Mouse (Mus musculus) embryonic facial prominence, embryonic 11.5 days (tissue): Measurements from ENCODE around the gene Vmn2r90. TPM values are rescaled to one million over a fixed set of nuclear protein-coding genes. Genes with fewer than 3 reads are reported as not detected.
"Not testable (repeated sequence)": the region's sequence is repeated elsewhere in the genome, so short reads cannot be mapped to it uniquely, and the experiment has no call there.

Experiments used
- ATAC-seq: fragments of 200-750 bp; cut with Nextera tagmentation; replicated peaks from 2 replicates; pipeline ENCODE4 v1.8.0; 2017; ENCODE audit warnings: low read depth; ENCODE audit not compliant: insufficient number of reproducible peaks, low FRiP score, low TSS enrichment
- DNase-seq: peaks from one replicate; pipeline ENCODE4 v3.0.0-alpha.2; 2015; ENCODE audit warnings: low spot score
- H3K27ac ChIP-seq: fragments of 300-500 bp; sonication (generic); replicated peaks from 2 replicates; pipeline ENCODE4 v1.5.1; 2014; ENCODE audit warnings: mild to moderate bottlenecking, low read depth, low read length, control low read depth
- H3K27me3 ChIP-seq: fragments of 300-500 bp; sonication (generic); 2 replicates; pipeline ENCODE4 v1.6.1; 2014; ENCODE audit warnings: mild to moderate bottlenecking, low read length, moderate library complexity, mixed read lengths; ENCODE audit not compliant: control insufficient read depth, insufficient read depth
- H3K36me3 ChIP-seq: fragments of 300-500 bp; sonication (generic); replicated peaks from 2 replicates; pipeline ENCODE4 v1.6.1; 2014; ENCODE audit warnings: low read depth, mild to moderate bottlenecking, low read length, moderate library complexity, mixed read lengths; ENCODE audit not compliant: control insufficient read depth, insufficient read depth
- H3K4me1 ChIP-seq: fragments of 300-500 bp; sonication (generic); 2 replicates; pipeline ENCODE4 v1.6.1; 2014; ENCODE audit warnings: low read length, mixed read lengths; ENCODE audit not compliant: control insufficient read depth, insufficient read depth
- H3K4me2 ChIP-seq: fragments of 300-500 bp; sonication (generic); 2 replicates; pipeline ENCODE4 v1.6.1; 2014; ENCODE audit warnings: low read depth, mild to moderate bottlenecking, control low read depth, low read length, moderate library complexity
- H3K4me3 ChIP-seq: fragments of 300-500 bp; sonication (generic); 2 replicates; pipeline ENCODE4 v1.5.1; 2014; ENCODE audit warnings: low read depth, low read length, control low read depth
- H3K9ac ChIP-seq: fragments of 300-500 bp; sonication (generic); replicated peaks from 2 replicates; pipeline ENCODE4 v1.6.1; 2014; ENCODE audit warnings: mild to moderate bottlenecking, control low read depth, low read length
- H3K9me3 ChIP-seq: fragments of 300-500 bp; sonication (generic); replicated peaks from 2 replicates; pipeline ENCODE4 v1.6.1; 2016; ENCODE audit warnings: mild to moderate bottlenecking, low read length, inconsistent platforms, mixed read lengths; ENCODE audit not compliant: control insufficient read depth
- WGBS: fragments of 180-500 bp; shearing (Covaris S2); extraction: QIAGEN DNeasy Blood & Tissue Kit; methylation state at CpG from one replicate; pipeline ENCODE4 v1.1.7; 2014; 5-methylcytosine and 5-hydroxymethylcytosine counted together
- polyA plus RNA-seq: library from polyadenylated mRNA; unstranded; fragments of >200 nt; fragmentation: Nextera tagmentation; extraction: Ambion mirVana; gene quantifications from 2 replicates; pipeline ENCODE4 v1.2.1, GENCODE M21; 2014

The Vmn2r90 gene
- polyA plus RNA-seq, result not detected in 2 replicates

GRCm38 (mm10) chr17:17703447-17703846 lies at the start of gene Vmn2r90:
TSS of gene Vmn2r90 (plus strand) at chr17:17703747.
- H3K4me3 ChIP-seq, result no peak within 1 kb of the TSS
- no peaks in the 10 kb centered on the region for H3K9me3 ChIP-seq
- H3K36me3 ChIP-seq, result no peaks in the 10 kb centered on the region
- H3K27ac ChIP-seq, result no peak within 1 kb of the TSS
- no peak for ATAC-seq
- WGBS, result 69% methylated on average over 1 of the region's 1 CpGs
- H3K4me2 ChIP-seq, result no peak within 1 kb of the TSS
- no peak for DNase-seq
- no peaks in the 10 kb centered on the region for H3K4me1 ChIP-seq
- H3K9ac ChIP-seq, result no peak within 1 kb of the TSS
- no peaks in the 10 kb centered on the region for H3K27me3 ChIP-seq

DNA sequence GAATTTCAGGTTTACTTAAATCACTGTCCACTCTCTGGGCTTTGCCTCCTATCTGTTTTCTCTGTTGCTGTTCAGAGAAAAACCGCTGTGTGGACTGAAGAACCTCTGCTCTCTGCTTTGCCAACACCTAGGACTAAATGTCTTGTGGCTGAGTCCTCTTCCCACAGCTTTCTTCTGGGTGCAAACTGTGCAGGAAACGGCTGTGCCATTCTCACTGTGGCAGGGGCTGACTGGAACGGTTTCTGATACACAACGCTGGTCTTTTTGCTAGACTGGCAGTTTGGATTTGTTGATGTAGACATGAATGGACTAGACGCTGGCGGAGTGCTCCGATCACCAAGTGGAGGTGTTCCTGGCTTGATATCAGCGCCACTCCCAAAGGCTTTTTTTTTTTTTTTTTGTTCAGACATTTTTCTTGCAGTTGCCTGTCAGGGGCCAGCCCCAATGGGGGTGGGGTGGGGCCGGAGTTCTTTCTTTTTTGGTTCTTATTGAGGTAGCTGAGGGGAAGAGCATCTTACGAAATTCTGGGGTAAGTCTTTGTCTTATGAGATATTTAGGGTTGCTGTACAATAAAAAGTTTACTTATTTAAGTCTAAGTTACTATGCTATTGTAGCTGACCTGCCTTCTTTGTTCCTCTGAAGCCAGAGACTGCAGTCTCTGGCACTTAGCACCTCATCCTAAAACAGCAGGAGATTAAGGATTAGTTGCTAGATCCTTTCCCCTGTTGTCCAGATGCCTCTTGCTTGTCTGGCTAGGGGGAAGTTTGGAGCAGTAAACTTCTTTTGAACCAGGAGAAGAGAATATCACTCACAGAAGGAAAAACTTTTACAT lies 48.3 kb upstream of the Vmn2r90 start:
- no peak for DNase-seq
- Histone ChIP-seq H3K4me1 (no peaks in the 10 kb centered on the region), H3K36me3 (no peaks in the 10 kb centered on the region), H3K27me3 (no peaks in the 10 kb centered on the region), H3K9me3 (no peaks in the 10 kb centered on the region), H3K4me3 (no peak overlapping the region), H3K4me2 (no peak overlapping the region), H3K27ac (no peak overlapping the region), H3K9ac (no peak overlapping the region)
- no peak; the same call in 1 of the 2 replicates for ATAC-seq
- WGBS, result 32% methylated on average over 10 of the region's 10 CpGs

- no peaks in the 10 kb centered on the region for H3K27me3 ChIP-seq
- H3K4me1 ChIP-seq, result no peaks in the 10 kb centered on the region
- ATAC-seq (no peak), DNase-seq (no peak)
- H3K27ac ChIP-seq, result no peak overlapping the region
- no peak overlapping the region for H3K4me3 ChIP-seq
- H3K9me3 ChIP-seq, result no peaks in the 10 kb centered on the region
- H3K9ac ChIP-seq, result no peak overlapping the region
- WGBS, result 45% methylated on average over 2 of the region's 2 CpGs
- H3K36me3 ChIP-seq, result no peaks in the 10 kb centered on the region
- H3K4me2 ChIP-seq, result no peak overlapping the region
Measured at GRCm38 (mm10) chr17:17655829-17656176, 47.7 kb upstream of the Vmn2r90 start.

GRCm38 (mm10) chr17:17678781-17679180 lies 24.8 kb upstream of the Vmn2r90 start:
- no peaks in the 10 kb centered on the region for H3K27me3 ChIP-seq
- no peak overlapping the region for H3K9ac ChIP-seq
- H3K4me2 ChIP-seq, result no peak overlapping the region
- H3K9me3 ChIP-seq, result no peaks in the 10 kb centered on the region
- ATAC-seq (no peak), DNase-seq (no peak)
- no peak overlapping the region for H3K4me3 ChIP-seq
- H3K27ac ChIP-seq, result no peak overlapping the region
- no peaks in the 10 kb centered on the region for H3K4me1 ChIP-seq
- no peaks in the 10 kb centered on the region for H3K36me3 ChIP-seq
- WGBS, result 88% methylated on average over 1 of the region's 1 CpGs

DNA sequence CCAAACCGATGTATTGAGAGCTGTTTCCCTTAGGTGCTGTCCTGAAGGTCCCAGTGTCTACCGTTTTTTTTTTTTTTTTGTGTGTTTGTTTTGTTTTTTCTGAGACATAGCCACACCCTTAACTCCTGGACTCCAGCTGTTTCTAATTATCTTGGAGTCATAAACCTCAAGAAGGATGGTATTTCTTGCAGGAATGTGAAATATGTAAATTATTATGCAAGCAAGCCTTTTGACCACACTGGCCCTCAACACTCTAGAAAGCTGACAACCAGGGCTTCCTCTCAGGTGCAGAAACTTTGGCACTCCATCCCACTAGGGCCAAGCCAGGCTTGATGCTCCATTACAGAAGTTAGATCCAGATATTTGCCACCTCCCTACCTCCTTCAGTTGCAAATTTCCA lies 12.9 kb upstream of the Vmn2r90 start:
- DNase-seq (no peak), ATAC-seq (no peak)
- Histone ChIP-seq H3K4me2 (no peak overlapping the region), H3K36me3 (no peaks in the 10 kb centered on the region), H3K4me3 (no peak overlapping the region), H3K27ac (no peak overlapping the region), H3K9ac (no peak overlapping the region), H3K4me1 (no peaks in the 10 kb centered on the region), H3K9me3 (no peaks in the 10 kb centered on the region), H3K27me3 (no peaks in the 10 kb centered on the region)
- 48% methylated on average over 2 of the region's 2 CpGs for WGBS

DNA sequence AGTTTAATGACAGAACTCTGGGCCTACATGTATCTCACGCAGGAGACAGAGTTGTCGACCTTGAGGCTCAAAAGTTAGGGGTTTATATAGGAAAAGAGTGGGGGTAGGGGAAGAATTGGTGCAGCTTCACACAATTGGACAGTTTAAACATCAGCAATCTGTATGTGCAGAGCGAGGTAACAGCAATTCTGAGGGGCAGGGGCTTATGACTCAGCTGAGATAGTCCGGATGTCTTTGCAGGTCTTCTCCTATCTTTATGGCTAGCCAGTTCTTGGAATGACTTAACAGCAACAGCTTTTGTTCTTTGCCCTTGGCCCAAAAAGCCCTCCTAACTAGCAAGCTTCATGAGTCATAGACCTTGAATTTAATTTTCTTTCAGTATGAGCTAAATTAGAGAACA lies 28.8 kb downstream of the Vmn2r90 start:
- not testable (repeated sequence) for ATAC-seq, H3K4me2 ChIP-seq, H3K9me3 ChIP-seq, H3K9ac ChIP-seq, H3K4me3 ChIP-seq, H3K4me1 ChIP-seq, DNase-seq, H3K27ac ChIP-seq, H3K36me3 ChIP-seq, H3K27me3 ChIP-seq
- 83% methylated on average over 4 of the region's 4 CpGs for WGBS

DNA sequence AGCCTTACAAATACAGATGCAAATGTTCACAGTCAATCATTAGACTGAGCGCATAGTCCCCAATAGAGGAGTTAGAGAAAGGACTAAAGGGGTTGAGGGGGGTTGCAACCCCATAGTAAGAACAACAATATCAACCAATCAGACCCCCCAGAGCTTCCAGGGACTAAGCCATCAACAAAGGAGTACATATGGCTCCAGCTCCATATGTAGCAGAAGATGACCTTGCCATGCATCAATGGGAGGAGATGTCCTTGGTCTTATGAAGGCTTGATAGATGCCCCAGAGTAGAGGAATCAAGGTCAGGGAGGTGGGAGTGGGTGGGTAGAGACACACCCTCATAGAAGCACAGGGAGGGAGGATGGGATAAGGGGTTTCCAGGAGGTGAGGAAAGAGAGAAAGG lies 35.1 kb downstream of the Vmn2r90 start:
- 88% methylated on average over 1 of the region's 1 CpGs for WGBS
- H3K4me2 ChIP-seq, result no peak overlapping the region
- H3K9ac ChIP-seq, result no peak overlapping the region
- no peaks in the 10 kb centered on the region for H3K36me3 ChIP-seq
- H3K27me3 ChIP-seq, result no peaks in the 10 kb centered on the region
- no peaks in the 10 kb centered on the region for H3K9me3 ChIP-seq
- no peak for DNase-seq
- H3K4me3 ChIP-seq, result no peak overlapping the region
- H3K4me1 ChIP-seq, result no peaks in the 10 kb centered on the region
- ATAC-seq, result no peak
- H3K27ac ChIP-seq, result no peak overlapping the region

- H3K9me3 ChIP-seq, H3K27me3 ChIP-seq, H3K36me3 ChIP-seq, H3K9ac ChIP-seq, DNase-seq, H3K27ac ChIP-seq, H3K4me1 ChIP-seq, H3K4me2 ChIP-seq, ATAC-seq, H3K4me3 ChIP-seq: not testable (repeated sequence)
- 91% methylated on average over 7 of the region's 7 CpGs for WGBS
Measured at GRCm38 (mm10) chr17:17739300-17739699, 35.8 kb downstream of the Vmn2r90 start.
